Mouse (Mus musculus) liver, embryonic 11.5 days (tissue): ENCODE measurements at regions not wholly inside any gene's neighbourhood (a gene's known extent, or its start where the extent isn't known, plus 50 kb on each side); places are given as distances from the start of the nearest gene placed in this dataset.

Source experiments
- ATAC-seq: fragments of 200-750 bp; cut with Nextera tagmentation; replicated peaks from 2 replicates; pipeline ENCODE4 v1.8.0; 2017; ENCODE audit warnings: moderate number of reproducible peaks, mild to moderate bottlenecking, moderate TSS enrichment, moderate library complexity; ENCODE audit not compliant: low FRiP score
- DNase-seq: peaks from one replicate; pipeline ENCODE4 v3.0.0-alpha.2; 2017; ENCODE audit warnings: low spot score
- H3K27ac ChIP-seq: fragments of 300-500 bp; sonication (generic); 2 replicates; pipeline ENCODE4 v1.5.1; 2014; ENCODE audit warnings: mild to moderate bottlenecking, low read depth, low read length, control low read depth
- H3K27me3 ChIP-seq: fragments of 300-500 bp; sonication (generic); replicated peaks from 2 replicates; pipeline ENCODE4 v1.6.1; 2014; ENCODE audit warnings: low read length, mixed read lengths; ENCODE audit not compliant: control insufficient read depth, insufficient read depth
- H3K36me3 ChIP-seq: fragments of 300-500 bp; sonication (generic); 2 replicates; pipeline ENCODE4 v1.6.1; 2014; ENCODE audit warnings: mild to moderate bottlenecking, low read length, moderate library complexity, mixed read lengths; ENCODE audit not compliant: control insufficient read depth, insufficient read depth
- H3K4me1 ChIP-seq: fragments of 300-500 bp; sonication (generic); replicated peaks from 2 replicates; pipeline ENCODE4 v1.6.1; 2014; ENCODE audit warnings: low read length, mixed read lengths; ENCODE audit not compliant: control insufficient read depth, insufficient read depth
- H3K4me2 ChIP-seq: fragments of 300-500 bp; sonication (generic); 2 replicates; pipeline ENCODE4 v1.6.1; 2014; ENCODE audit warnings: mild to moderate bottlenecking, control low read depth, moderate library complexity
- H3K4me3 ChIP-seq: fragments of 300-500 bp; sonication (generic); 2 replicates; pipeline ENCODE4 v1.5.1; 2014; ENCODE audit warnings: low read depth, low read length, control low read depth
- H3K9ac ChIP-seq: fragments of 300-500 bp; sonication (generic); 2 replicates; pipeline ENCODE4 v1.6.1; 2014; ENCODE audit warnings: low read depth, low read length, control low read depth
- H3K9me3 ChIP-seq: fragments of 300-500 bp; sonication (generic); 2 replicates; pipeline ENCODE4 v1.6.1; 2016; ENCODE audit warnings: low read length, inconsistent platforms, mixed read lengths; ENCODE audit not compliant: control insufficient read depth
- WGBS: fragments of 180-500 bp; shearing (Covaris S2); extraction: QIAGEN DNeasy Blood & Tissue Kit; methylation state at CpG from one replicate; pipeline ENCODE4 v1.1.7; 2014; 5-methylcytosine and 5-hydroxymethylcytosine counted together

DNA sequence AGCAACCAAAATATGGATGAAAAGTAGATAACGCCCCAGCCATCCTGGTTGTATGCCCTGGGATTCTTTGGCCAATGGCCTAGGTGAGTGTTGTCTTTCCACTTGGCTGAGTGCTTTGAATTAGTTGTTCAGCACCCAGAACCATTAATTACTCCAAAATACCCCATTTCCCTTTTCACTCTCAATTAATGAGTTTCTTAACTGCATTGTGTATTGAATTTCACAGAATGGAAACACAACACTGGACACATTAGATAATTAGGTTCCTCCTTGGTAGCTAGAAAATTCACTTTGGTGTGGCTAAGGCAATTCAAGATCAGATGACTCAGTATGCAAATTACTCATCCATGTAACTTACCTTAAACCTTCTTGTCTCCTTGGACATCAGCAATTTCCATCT lies 252.7 kb upstream of the Gm15217 start:
- no peaks in the 10 kb centered on the region for H3K9me3 ChIP-seq
- 70% methylated on average over 1 of the region's 1 CpGs for WGBS
- H3K27ac ChIP-seq: no peak overlapping the region
- ATAC-seq (no peak), DNase-seq (no peak)
- H3K4me2 ChIP-seq: no peak overlapping the region
- no peak overlapping the region for H3K9ac ChIP-seq
- no peak overlapping the region for H3K4me3 ChIP-seq
- no peaks in the 10 kb centered on the region for H3K36me3 ChIP-seq
- no peaks in the 10 kb centered on the region for H3K4me1 ChIP-seq
- H3K27me3 ChIP-seq: no peaks in the 10 kb centered on the region

- Histone ChIP-seq H3K4me2 (no peak overlapping the region), H3K4me1 (no peaks in the 10 kb centered on the region), H3K27ac (no peak overlapping the region), H3K27me3 (no peaks in the 10 kb centered on the region), H3K9me3 (no peaks in the 10 kb centered on the region), H3K36me3 (no peaks in the 10 kb centered on the region), H3K4me3 (no peak overlapping the region), H3K9ac (no peak overlapping the region)
- DNase-seq: no peak
- ATAC-seq: no peak
- 56% methylated on average over 3 of the region's 3 CpGs for WGBS
Observed at GRCm38 (mm10) chr14:46129762-46130161, 249.5 kb upstream of the Gm15217 start.

GRCm38 (mm10) chr14:46144175-46144574 lies 235.0 kb upstream of the Gm15217 start:
- H3K4me2 ChIP-seq: no peak overlapping the region
- no peaks in the 10 kb centered on the region for H3K36me3 ChIP-seq
- ATAC-seq (no peak), DNase-seq (no peak)
- H3K4me3 ChIP-seq: no peak overlapping the region
- H3K4me1 ChIP-seq: no peaks in the 10 kb centered on the region
- no peaks in the 10 kb centered on the region for H3K27me3 ChIP-seq
- no peak overlapping the region for H3K27ac ChIP-seq
- H3K9me3 ChIP-seq: 0 out of 2 replicates have a peak, but pooled peaks cover 2% of the 10 kb centered on the region
- no peak overlapping the region for H3K9ac ChIP-seq
- 35% methylated on average over 4 of the region's 4 CpGs for WGBS

DNA sequence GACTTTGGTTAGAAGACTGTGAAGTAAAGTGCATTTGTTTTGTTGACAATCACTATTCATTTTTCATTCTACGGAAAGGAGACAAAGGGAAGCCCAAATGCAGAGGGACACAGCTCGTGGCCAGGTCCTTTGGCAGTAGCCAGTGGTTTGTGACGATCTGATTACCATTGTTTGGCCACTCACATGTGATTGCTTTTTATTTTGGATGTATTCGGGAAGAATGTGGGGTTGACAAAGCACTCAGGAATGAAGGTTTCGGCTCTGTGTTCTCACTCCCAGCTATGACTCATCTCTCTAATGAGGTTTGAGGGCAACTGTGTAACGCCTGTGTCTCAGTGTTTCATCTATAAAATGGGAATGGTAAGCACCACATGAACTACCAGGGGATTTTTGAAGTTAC lies 234.5 kb upstream of the Gm15217 start:
- ATAC-seq (no peak), DNase-seq (no peak)
- Histone ChIP-seq H3K36me3 (no peaks in the 10 kb centered on the region), H3K9me3 (0 out of 2 replicates have a peak, but pooled peaks cover 1% of the 10 kb centered on the region), H3K4me3 (no peak overlapping the region), H3K9ac (no peak overlapping the region), H3K27me3 (no peaks in the 10 kb centered on the region), H3K4me1 (no peaks in the 10 kb centered on the region), H3K27ac (no peak overlapping the region), H3K4me2 (no peak overlapping the region)
- 48% methylated on average over 6 of the region's 6 CpGs for WGBS

- no peak for DNase-seq
- Histone ChIP-seq H3K4me2 (no peak overlapping the region), H3K4me1 (no peaks in the 10 kb centered on the region), H3K9ac (no peak overlapping the region), H3K9me3 (no peaks in the 10 kb centered on the region), H3K36me3 (no peaks in the 10 kb centered on the region), H3K27ac (no peak overlapping the region), H3K4me3 (no peak overlapping the region), H3K27me3 (no peaks in the 10 kb centered on the region)
- WGBS: 73% methylated on average over 7 of the region's 7 CpGs
- ATAC-seq: no peak
Observed at GRCm38 (mm10) chr14:46145584-46145983, 233.6 kb upstream of the Gm15217 start.

- H3K4me2 ChIP-seq: no peak overlapping the region
- no peaks in the 10 kb centered on the region for H3K9me3 ChIP-seq
- ATAC-seq (no peak), DNase-seq (no peak)
- H3K4me1 ChIP-seq: no peaks in the 10 kb centered on the region
- no peaks in the 10 kb centered on the region for H3K36me3 ChIP-seq
- no peaks in the 10 kb centered on the region for H3K27me3 ChIP-seq
- no peak overlapping the region for H3K9ac ChIP-seq
- no peak overlapping the region for H3K4me3 ChIP-seq
- no peak overlapping the region for H3K27ac ChIP-seq
- 83% methylated on average over 6 of the region's 6 CpGs for WGBS
Observed at GRCm38 (mm10) chr14:46149073-46149661, 230.0 kb upstream of the Gm15217 start.

DNA sequence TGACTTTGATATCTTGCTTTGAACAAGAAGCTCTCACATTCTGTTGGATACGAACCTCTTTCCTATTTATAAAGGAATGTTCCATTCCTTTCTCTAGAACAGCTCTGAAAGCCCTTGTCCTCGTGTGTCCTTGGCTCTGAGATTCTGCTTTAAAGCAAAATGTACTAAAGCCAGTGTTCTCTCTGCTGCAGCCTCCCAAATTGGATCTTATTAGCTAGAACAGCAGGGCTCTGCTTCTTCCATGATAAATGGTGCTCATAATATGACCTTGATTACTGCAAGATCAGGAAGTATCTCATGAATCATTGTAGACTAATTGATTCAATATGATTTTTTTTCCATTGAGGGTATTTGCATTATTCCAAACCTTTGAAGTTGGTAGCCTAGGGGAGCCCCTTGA lies 220.5 kb upstream of the Gm15217 start:
- no peak overlapping the region for H3K4me2 ChIP-seq
- H3K4me1 ChIP-seq: no peaks in the 10 kb centered on the region
- no peak for ATAC-seq
- H3K4me3 ChIP-seq: no peak overlapping the region
- no peaks in the 10 kb centered on the region for H3K27me3 ChIP-seq
- H3K9me3 ChIP-seq: no peaks in the 10 kb centered on the region
- H3K9ac ChIP-seq: no peak overlapping the region
- WGBS: 51% methylated on average over 2 of the region's 2 CpGs
- DNase-seq: no peak
- no peaks in the 10 kb centered on the region for H3K36me3 ChIP-seq
- no peak overlapping the region for H3K27ac ChIP-seq

GRCm38 (mm10) chr14:46172181-46172874 lies 206.9 kb upstream of the Gm15217 start:
- H3K4me2 ChIP-seq: no peak overlapping the region
- ATAC-seq (no peak), DNase-seq (no peak)
- no peak overlapping the region for H3K4me3 ChIP-seq
- H3K9ac ChIP-seq: no peak overlapping the region
- no peaks in the 10 kb centered on the region for H3K36me3 ChIP-seq
- H3K27me3 ChIP-seq: no peaks in the 10 kb centered on the region
- no peaks in the 10 kb centered on the region for H3K4me1 ChIP-seq
- no peak overlapping the region for H3K27ac ChIP-seq
- WGBS: 71% methylated on average over 9 of the region's 9 CpGs
- no peaks in the 10 kb centered on the region for H3K9me3 ChIP-seq

DNA sequence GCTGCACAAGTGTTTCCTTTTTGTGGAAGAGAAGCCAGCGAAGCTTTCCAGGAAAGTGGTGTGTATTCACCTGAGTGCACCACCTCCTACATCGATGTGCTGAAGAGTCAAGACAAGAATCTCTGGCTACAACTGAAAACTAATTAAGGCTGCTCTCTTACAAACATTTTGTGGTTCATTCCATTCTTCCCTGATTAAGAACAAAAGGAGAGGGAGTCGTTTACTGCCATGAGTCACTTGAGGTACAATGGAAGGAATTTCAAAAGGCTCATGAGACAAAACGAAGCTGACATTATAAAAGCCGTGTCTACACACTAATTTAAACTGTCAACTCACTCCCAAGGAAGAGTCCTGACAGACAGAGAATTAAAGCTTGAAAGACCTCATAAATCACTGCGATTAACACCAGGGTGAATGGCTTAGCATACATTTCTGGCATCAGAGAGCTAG lies 206.3 kb upstream of the Gm15217 start:
- Histone ChIP-seq H3K9ac (no peak overlapping the region), H3K27ac (no peak overlapping the region), H3K9me3 (no peaks in the 10 kb centered on the region), H3K4me3 (no peak overlapping the region), H3K36me3 (no peaks in the 10 kb centered on the region), H3K4me1 (no peaks in the 10 kb centered on the region), H3K27me3 (no peaks in the 10 kb centered on the region), H3K4me2 (no peak overlapping the region)
- WGBS: 62% methylated on average over 6 of the region's 6 CpGs
- no peak for ATAC-seq
- DNase-seq: no peak
